Mouse (Mus musculus) spleen, adult 2 months (tissue): ENCODE data around the gene Palmd. TPM values are rescaled to one million over a fixed set of nuclear protein-coding genes. Genes with fewer than 3 reads are reported as not detected.

Experiments
- DNase-seq, 2 experiments: peaks; one replicate each; pipeline versions ENCODE4 v3.0.0 to v3.0.0-alpha.2; 2012 to 2021; ENCODE audit warnings: low spot score in 2 of 2, low read depth in 1 of 2
- H3K27ac ChIP-seq: fragments of 200-500 bp; 2 replicates; pipeline ENCODE4 v1.5.1; 2012; ENCODE audit warnings: low read length, inconsistent platforms; ENCODE audit not compliant: insufficient read depth
- H3K27me3 ChIP-seq: fragments of 200-500 bp; 2 replicates; pipeline ENCODE4 v1.6.1; 2012; ENCODE audit warnings: mild to moderate bottlenecking, moderate library complexity, low read length, inconsistent platforms; ENCODE audit not compliant: control insufficient read depth, insufficient read depth
- H3K36me3 ChIP-seq: fragments of 200-500 bp; 2 replicates; pipeline ENCODE4 v1.6.1; 2012; ENCODE audit warnings: mild to moderate bottlenecking, low read length, inconsistent platforms; ENCODE audit not compliant: control insufficient read depth, insufficient read depth
- H3K4me1 ChIP-seq: fragments of 200-500 bp; 2 replicates; pipeline ENCODE4 v1.6.1; 2011; ENCODE audit warnings: inconsistent platforms; ENCODE audit not compliant: control insufficient read depth, insufficient read depth, insufficient read length
- H3K4me3 ChIP-seq: fragments of 200-500 bp; 2 replicates; pipeline ENCODE4 v1.5.1; 2011; ENCODE audit warnings: mild to moderate bottlenecking, inconsistent platforms; ENCODE audit not compliant: insufficient read depth, insufficient read length; ENCODE audit errors: extremely low read depth
- CTCF ChIP-seq: fragments of 200-500 bp; IDR thresholded peaks from 2 replicates; pipeline ENCODE4 v1.5.1; 2011; ENCODE audit warnings: mild to moderate bottlenecking, inconsistent platforms; ENCODE audit not compliant: insufficient read depth, insufficient read length, insufficient replicate concordance; ENCODE audit errors: extremely low read depth
- POLR2A ChIP-seq: fragments of 200-500 bp; IDR thresholded peaks from 2 replicates; pipeline ENCODE4 v1.6.1; 2011; ENCODE audit warnings: low read depth, low read length, inconsistent platforms
- WGBS: fragments of 180-500 bp; shearing (Covaris S2); methylation state at CpG from one replicate; pipeline ENCODE4 v1.1.7; 2018; 5-methylcytosine and 5-hydroxymethylcytosine counted together
- polyA plus RNA-seq: library from polyadenylated mRNA; depleted of rRNA; stranded (reverse); fragments of >200 nt; gene quantifications from 2 replicates; pipeline ENCODE4 v1.2.3, GENCODE M21; 2012

Palmd gene
- polyA plus RNA-seq, 1 experiment: 0.21 TPM

DNA sequence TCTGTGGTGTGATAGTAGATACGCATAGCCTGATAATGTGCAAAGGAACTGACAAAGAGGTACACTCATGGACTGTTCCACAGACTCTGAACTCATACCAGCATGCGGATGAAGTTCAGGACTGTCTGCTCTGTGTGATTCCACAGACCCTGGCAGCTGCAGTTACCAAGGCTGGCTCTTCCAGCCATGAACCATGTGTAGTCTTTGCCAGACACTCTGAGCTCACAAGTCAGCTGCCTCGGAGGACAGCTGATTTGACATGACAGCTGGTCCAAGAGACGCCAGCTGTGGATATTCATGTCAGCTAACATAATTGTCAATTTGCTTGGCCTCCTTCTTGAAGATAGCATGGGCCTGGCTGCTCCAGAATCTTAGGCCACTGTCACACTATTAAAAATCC lies 39.8 kb downstream of the Palmd start:
- TF ChIP-seq POLR2A (no peak), CTCF (no peak)
- Histone ChIP-seq H3K4me1 (no peaks in the 10 kb centered on the region), H3K4me3 (no peak overlapping the region), H3K27me3 (no peaks in the 10 kb centered on the region), H3K36me3 (no peaks in the 10 kb centered on the region), H3K27ac (no peak overlapping the region)
- DNase-seq: no peak
- WGBS: 91% methylated on average over 4 of the region's 4 CpGs

DNA sequence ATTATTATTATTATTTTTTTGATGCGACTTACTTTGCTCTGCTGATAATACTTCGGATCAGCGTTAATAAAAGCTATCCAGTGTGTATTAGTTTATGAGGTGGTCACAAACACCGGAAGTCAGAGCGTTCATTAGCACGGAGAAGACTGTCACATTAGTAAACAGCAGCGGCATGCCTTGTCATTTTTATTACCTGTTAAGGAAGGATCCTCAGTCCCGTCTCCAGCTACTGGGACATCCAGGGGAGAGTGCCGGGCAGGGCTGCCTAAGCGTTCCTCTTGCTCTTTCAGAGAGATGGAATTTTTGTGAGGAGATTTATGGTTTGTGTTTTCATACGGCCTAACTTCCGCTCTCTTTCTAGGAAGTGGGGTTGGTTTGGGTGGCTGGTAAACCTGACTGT lies 45.7 kb downstream of the Palmd start:
- 80% methylated on average over 12 of the region's 12 CpGs for WGBS
- H3K36me3 ChIP-seq: no peaks in the 10 kb centered on the region

DNA sequence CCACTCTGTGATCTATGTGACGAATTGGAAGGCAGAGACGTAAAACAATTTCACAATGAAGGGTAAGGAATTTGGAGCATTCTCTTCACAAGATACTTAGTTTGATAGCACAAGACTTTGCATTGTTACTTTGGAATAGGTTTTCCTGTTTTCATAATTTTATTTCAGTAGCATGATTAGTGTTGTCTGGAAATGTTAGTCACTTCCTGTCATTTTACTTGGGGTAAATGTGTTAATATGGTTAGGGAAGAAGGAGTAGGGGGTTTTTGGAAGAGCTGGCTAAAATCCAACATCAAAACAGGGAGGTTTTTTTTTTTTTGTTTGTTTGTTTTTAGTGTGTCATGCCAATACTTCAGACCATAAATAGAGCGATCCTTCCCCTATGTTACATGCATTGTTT lies 47.3 kb downstream of the Palmd start:
- TF ChIP-seq POLR2A (no peak), CTCF (no peak)
- Histone ChIP-seq H3K27ac (no peak overlapping the region), H3K27me3 (no peaks in the 10 kb centered on the region), H3K36me3 (no peaks in the 10 kb centered on the region), H3K4me3 (no peak overlapping the region), H3K4me1 (no peaks in the 10 kb centered on the region)
- DNase-seq: no peak
- WGBS: 82% methylated on average over 3 of the region's 3 CpGs

More for the DNA sequence above, 45.7 kb downstream of the Palmd start:
- no peaks in the 10 kb centered on the region for H3K4me1 ChIP-seq
- no peak overlapping the region for H3K27ac ChIP-seq
- no peaks in the 10 kb centered on the region for H3K27me3 ChIP-seq
- TF ChIP-seq CTCF (no peak), POLR2A (no peak)
- no peak for DNase-seq
- H3K4me3 ChIP-seq: no peak overlapping the region

DNA sequence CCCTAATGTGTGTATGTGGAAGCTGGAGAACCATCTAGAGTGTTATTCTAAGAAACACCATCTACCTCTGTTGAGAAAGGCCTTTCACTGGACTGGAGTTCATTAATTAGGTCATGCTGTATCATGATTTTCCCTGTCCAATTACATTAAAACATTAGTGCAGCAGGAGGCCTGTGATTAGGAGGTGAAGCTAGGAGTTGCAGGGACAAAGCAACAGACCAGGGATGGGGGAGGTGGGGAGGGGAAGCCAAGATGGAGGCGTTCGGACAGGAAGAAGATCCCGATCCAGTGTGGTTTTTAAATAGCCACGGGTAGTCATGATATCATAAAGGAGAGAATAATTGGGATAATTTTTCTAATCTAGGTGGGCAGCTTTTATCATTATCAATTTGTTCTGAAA lies 51.8 kb downstream of the Palmd start:
- DNase-seq: no peak
- no peaks in the 10 kb centered on the region for H3K27me3 ChIP-seq
- H3K4me1 ChIP-seq: no peaks in the 10 kb centered on the region
- no peak overlapping the region for H3K4me3 ChIP-seq
- H3K27ac ChIP-seq: no peak overlapping the region
- TF ChIP-seq POLR2A: no peak
- no peak for TF ChIP-seq CTCF
- H3K36me3 ChIP-seq: no peaks in the 10 kb centered on the region
- 88% methylated on average over 4 of the region's 4 CpGs for WGBS

DNA sequence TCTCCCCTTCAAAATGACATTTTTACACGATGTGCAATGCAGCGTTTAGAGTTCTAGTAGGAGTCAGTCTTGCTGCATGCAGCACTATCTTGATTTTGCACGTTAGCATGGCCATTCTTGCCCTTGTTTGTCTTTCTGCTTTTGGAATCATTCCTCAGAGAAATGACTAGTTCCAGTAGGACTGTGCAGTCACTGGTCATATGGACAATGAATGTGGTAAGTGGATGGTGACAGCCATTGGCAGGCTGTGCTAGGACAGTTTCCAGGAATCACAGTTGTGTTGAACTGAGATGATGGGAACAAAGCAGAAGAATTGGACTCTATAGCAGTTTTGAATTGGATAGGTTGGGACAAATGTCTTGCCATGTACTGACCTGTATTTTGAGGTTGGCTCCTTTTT lies 53.9 kb downstream of the Palmd start:
- Histone ChIP-seq H3K36me3 (no peaks in the 10 kb centered on the region), H3K4me1 (no peaks in the 10 kb centered on the region), H3K27me3 (no peaks in the 10 kb centered on the region), H3K4me3 (no peak overlapping the region), H3K27ac (no peak overlapping the region)
- TF ChIP-seq CTCF (no peak), POLR2A (no peak)
- WGBS: 76% methylated on average over 3 of the region's 3 CpGs
- no peak for DNase-seq

DNA sequence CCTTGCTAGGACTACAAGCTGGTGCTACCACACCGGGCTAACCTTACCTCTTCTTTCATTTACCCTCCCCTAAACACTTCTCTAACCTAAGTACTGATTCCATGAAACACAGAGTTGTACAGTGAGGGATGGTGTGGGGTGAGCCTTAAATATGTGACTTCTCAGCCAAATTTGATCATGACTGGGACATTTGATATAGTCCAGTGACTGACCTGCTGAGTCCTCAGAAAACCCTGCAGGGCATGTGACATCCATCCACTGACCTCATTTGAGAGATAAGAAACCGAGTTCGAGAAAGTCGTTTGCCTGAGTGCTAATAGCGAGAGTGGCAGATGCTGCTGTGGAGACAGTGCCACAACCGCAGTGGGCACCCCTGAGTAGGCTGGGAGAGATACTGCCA lies 54.4 kb downstream of the Palmd start:
- Histone ChIP-seq H3K4me3 (no peak overlapping the region), H3K27me3 (no peaks in the 10 kb centered on the region), H3K27ac (no peak overlapping the region), H3K36me3 (no peaks in the 10 kb centered on the region), H3K4me1 (no peaks in the 10 kb centered on the region)
- WGBS: 93% methylated on average over 6 of the region's 6 CpGs
- TF ChIP-seq CTCF: no peak
- TF ChIP-seq POLR2A: no peak
- no peak for DNase-seq

DNA sequence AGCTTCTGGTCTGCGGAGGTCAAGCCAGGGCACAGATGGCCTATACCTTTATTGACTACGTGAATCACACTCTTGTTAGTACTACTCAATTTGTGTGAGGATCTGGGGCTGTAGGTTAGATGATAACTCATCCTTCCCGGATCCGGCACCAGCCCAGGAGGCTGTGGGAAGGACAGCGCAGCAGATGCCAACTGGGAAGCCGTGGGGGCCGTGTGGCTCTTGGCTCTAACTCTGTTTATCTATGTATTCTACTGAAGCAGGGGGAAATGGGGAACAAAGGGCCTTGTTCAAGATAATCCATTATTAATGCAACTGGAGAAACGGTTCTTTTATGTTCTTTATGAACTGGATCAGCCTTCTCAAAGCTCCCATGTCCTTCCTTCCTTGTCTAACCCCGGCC lies 62.2 kb downstream of the Palmd start:
- TF ChIP-seq POLR2A (no peak), CTCF (no peak)
- H3K4me3 ChIP-seq: no peak overlapping the region
- H3K27ac ChIP-seq: no peak overlapping the region
- H3K36me3 ChIP-seq: no peaks in the 10 kb centered on the region
- 94% methylated on average over 9 of the region's 9 CpGs for WGBS
- no peaks in the 10 kb centered on the region for H3K4me1 ChIP-seq
- H3K27me3 ChIP-seq: no peaks in the 10 kb centered on the region
- DNase-seq: no peak
